Mouse (Mus musculus) gastrocnemius, adult 18-20 months (tissue): Measurements from ENCODE around the gene Il1rapl1. TPM values are rescaled to one million over a fixed set of nuclear protein-coding genes. Genes with fewer than 3 reads are reported as not detected.

Experiments
- DNase-seq: peaks from one replicate; pipeline ENCODE4 v3.0.0; 2021; ENCODE audit warnings: low spot score
- total RNA-seq, 2 experiments: library from RNA; stranded (reverse); gene quantifications; 2 replicates each; pipeline ENCODE4 v1.2.3; 2021

The Il1rapl1 gene
- total RNA-seq, 2 experiments from 2014 or later = 0.11 TPM; not detected in 1

GRCm38 (mm10) chrX:87655644-87656043, 459.8 kb downstream of the Il1rapl1 start:
- no peak for DNase-seq

- DNase-seq = no peak
Measured at GRCm38 (mm10) chrX:87600914-87601313, 514.5 kb downstream of the Il1rapl1 start.

GRCm38 (mm10) chrX:87507997-87508396, 607.4 kb downstream of the Il1rapl1 start:
- DNase-seq = no peak

GRCm38 (mm10) chrX:87502604-87503003, 612.8 kb downstream of the Il1rapl1 start:
- no peak for DNase-seq

- no peak for DNase-seq
Measured at GRCm38 (mm10) chrX:87483416-87483815, 632.0 kb downstream of the Il1rapl1 start.

- peak; percentile 68 for DNase-seq
Measured at GRCm38 (mm10) chrX:87238191-87238590, 877.3 kb downstream of the Il1rapl1 start.

GRCm38 (mm10) chrX:87225280-87225679, 890.2 kb downstream of the Il1rapl1 start:
- no peak for DNase-seq

- no peak for DNase-seq
Measured at GRCm38 (mm10) chrX:87002296-87002695, 1113.1 kb downstream of the Il1rapl1 start.

GRCm38 (mm10) chrX:86955126-86955525, 1160.3 kb downstream of the Il1rapl1 start:
- no peak for DNase-seq

GRCm38 (mm10) chrX:86954614-86955013, 1160.8 kb downstream of the Il1rapl1 start:
- no peak for DNase-seq

- no peak for DNase-seq
Measured at GRCm38 (mm10) chrX:86950940-86951339, 1164.5 kb downstream of the Il1rapl1 start.

GRCm38 (mm10) chrX:86949112-86949511, 1166.3 kb downstream of the Il1rapl1 start:
- no peak for DNase-seq

GRCm38 (mm10) chrX:86854835-86855234, 1260.6 kb downstream of the Il1rapl1 start:
- no peak for DNase-seq

GRCm38 (mm10) chrX:86808218-86808617, 1307.2 kb downstream of the Il1rapl1 start:
- DNase-seq = no peak

GRCm38 (mm10) chrX:86802725-86803124, 1312.7 kb downstream of the Il1rapl1 start:
- DNase-seq = no peak

GRCm38 (mm10) chrX:86728803-86729202, 1386.6 kb downstream of the Il1rapl1 start:
- DNase-seq = no peak
